13 mouse cellular contexts compared by ENCODE assay signal in the genomic region with DNA sequence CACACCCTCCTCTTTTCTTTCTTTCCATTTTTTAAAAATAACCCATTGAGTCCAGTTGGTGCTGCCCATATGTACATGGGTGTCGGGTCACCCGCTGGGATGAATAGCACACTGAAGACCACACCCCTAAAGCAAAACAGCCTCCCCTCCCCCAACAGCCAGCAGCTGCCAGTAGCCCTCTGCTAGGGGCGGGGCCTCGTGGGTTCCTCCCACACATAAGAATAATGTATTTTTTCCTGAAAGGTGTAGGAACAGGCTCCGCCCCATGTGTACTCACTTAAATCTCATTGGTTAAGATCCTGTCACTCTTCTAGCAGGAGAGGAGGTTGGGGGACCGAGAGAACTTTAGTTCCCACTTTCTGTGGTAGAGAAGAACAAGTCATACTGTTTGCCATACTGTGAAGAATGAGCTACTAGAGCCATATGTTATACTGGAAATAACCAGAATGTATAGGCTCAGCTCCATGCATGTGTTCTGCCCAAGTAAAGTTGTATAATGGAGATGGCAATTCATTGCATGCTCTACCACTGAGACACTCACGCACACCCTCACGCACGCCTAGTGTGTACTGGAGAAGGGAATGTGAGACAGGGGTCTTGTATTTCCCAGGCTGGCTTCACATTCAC.
DNase-seq lines count a peak whose midpoint lies in the region; ATAC-seq and TF ChIP-seq lines count a peak whose summit lies in the region.
"Had no signal": no experiment of that assay in that cellular context is flagged by ENCODE, and none has a peak within 500 bp of the region (broad histone marks: within the 10 kb centered on the region; RNA-seq: fewer than 3 reads in every experiment).

No protein-coding gene starts in this region.

- peak; percentile 21 for DNase-seq in thymus, adult 2 months
- no peak for DNase-seq in thymus, postnatal 25 days
- DNase-seq in limb, embryonic 10.5 days (ENCODE audit: low spot score): peak; percentile 39
- no peak for DNase-seq in testis, postnatal 14 days (ENCODE audit: low spot score)
- DNase-seq: adrenal gland, postnatal 25 days; cerebellum, postnatal 36 days; lung, adult 2 months; right cerebral cortex, postnatal 14 days had no signal

- TF ChIP-seq CTCF in thymus, adult 2 months (IDR thresholded peaks at IDR 0.05; ENCODE audit: borderline replicate concordance, control insufficient read depth, extremely low read depth, insufficient read depth, low read length, poor library complexity): no peak

- H3K9me3 ChIP-seq in limb, embryonic 10.5 days (replicated peaks): no peaks in the 10 kb centered on the region
- H3K9me3 ChIP-seq: heart, embryonic 15.5 days had no signal

- H3K36me3 ChIP-seq in thymus, adult 2 months (ENCODE audit: control insufficient read depth, insufficient read depth, low read length): peaks cover 36% of the 10 kb centered on the region
- H3K36me3 ChIP-seq in limb, embryonic 10.5 days: no peaks in the 10 kb centered on the region
- H3K36me3 ChIP-seq: heart, embryonic 15.5 days had no signal

- no peak overlapping the region for H3K27ac ChIP-seq in thymus, adult 2 months (ENCODE audit: control insufficient read depth, insufficient read depth, low read length)
- peak overlapping the region; percentile 80 for H3K27ac ChIP-seq in limb, embryonic 10.5 days
- H3K27ac ChIP-seq: heart, embryonic 15.5 days; kidney, postnatal 0 days had no signal

- no peaks in the 10 kb centered on the region for H3K27me3 ChIP-seq in thymus, adult 2 months (ENCODE audit: control insufficient read depth, insufficient read depth, low read length)
- no peaks in the 10 kb centered on the region for H3K27me3 ChIP-seq in limb, embryonic 10.5 days (ENCODE audit: low read depth, poor library complexity, severe bottlenecking)
- H3K27me3 ChIP-seq: heart, embryonic 15.5 days had no signal

- ATAC-seq in common myeloid progenitor, adult 5-6 weeks (replicated peaks; ENCODE audit: low read depth, poor library complexity, severe bottlenecking): peak; percentile 45
- peak; percentile 48 for ATAC-seq in megakaryocyte progenitor cell, adult 5-6 weeks (replicated peaks; ENCODE audit: poor library complexity)
- no peak for ATAC-seq in inflammation-experienced regulatory T-cells, adult 6 months

- H3K4me1 ChIP-seq in thymus, adult 2 months (replicated peaks; ENCODE audit: control insufficient read depth, insufficient read depth, low read length): peaks cover 10% of the 10 kb centered on the region
- H3K4me1 ChIP-seq in limb, embryonic 10.5 days: peaks cover 59% of the 10 kb centered on the region

- no peak overlapping the region for H3K4me3 ChIP-seq in thymus, adult 2 months (ENCODE audit: control insufficient read depth, insufficient read depth, low read length)
- H3K4me3 ChIP-seq in limb, embryonic 10.5 days: no peak overlapping the region
- H3K4me3 ChIP-seq: heart, embryonic 15.5 days had no signal

- no peak for TF ChIP-seq POLR2A in thymus, adult 2 months (IDR thresholded peaks at IDR 0.05; ENCODE audit: control insufficient read depth, extremely low read depth, insufficient read depth, low read length, poor library complexity)

- WGBS in thymus, adult 2 months: 93% methylated on average over 9 of the region's 9 CpGs
- WGBS in limb, embryonic 10.5 days: 84% methylated on average over 9 of the region's 9 CpGs

Comparison
In these comparisons a context has a peak if more than half of its experiments do, and no peak if none do; other contexts are left out.
1. DNase-seq: peak in thymus, adult 2 months (single experiment) and limb, embryonic 10.5 days (single experiment); none in thymus, postnatal 25 days (single experiment) and testis, postnatal 14 days (single experiment).